Mouse (Mus musculus) heart, adult 2 months (tissue): ENCODE results near the gene Pcgf2.

Experiments
- CTCF ChIP-seq: fragments of 200-600 bp; IDR thresholded peaks from 2 replicates; pipeline ENCODE4 v1.8.1; 2022; ENCODE audit warnings: antibody characterized with exemption, mild to moderate bottlenecking, moderate library complexity
- EP300 ChIP-seq: fragments of 200-500 bp; IDR thresholded peaks from 2 replicates; pipeline ENCODE4 v1.6.1; 2011; ENCODE audit warnings: low read depth, low read length, control low read depth; ENCODE audit not compliant: insufficient read depth
- POLR2A ChIP-seq: fragments of 200-500 bp; IDR thresholded peaks from 2 replicates; pipeline ENCODE4 v1.6.1; 2011; ENCODE audit warnings: mild to moderate bottlenecking, low read depth, low read length, control low read depth; ENCODE audit not compliant: insufficient read depth

DNA sequence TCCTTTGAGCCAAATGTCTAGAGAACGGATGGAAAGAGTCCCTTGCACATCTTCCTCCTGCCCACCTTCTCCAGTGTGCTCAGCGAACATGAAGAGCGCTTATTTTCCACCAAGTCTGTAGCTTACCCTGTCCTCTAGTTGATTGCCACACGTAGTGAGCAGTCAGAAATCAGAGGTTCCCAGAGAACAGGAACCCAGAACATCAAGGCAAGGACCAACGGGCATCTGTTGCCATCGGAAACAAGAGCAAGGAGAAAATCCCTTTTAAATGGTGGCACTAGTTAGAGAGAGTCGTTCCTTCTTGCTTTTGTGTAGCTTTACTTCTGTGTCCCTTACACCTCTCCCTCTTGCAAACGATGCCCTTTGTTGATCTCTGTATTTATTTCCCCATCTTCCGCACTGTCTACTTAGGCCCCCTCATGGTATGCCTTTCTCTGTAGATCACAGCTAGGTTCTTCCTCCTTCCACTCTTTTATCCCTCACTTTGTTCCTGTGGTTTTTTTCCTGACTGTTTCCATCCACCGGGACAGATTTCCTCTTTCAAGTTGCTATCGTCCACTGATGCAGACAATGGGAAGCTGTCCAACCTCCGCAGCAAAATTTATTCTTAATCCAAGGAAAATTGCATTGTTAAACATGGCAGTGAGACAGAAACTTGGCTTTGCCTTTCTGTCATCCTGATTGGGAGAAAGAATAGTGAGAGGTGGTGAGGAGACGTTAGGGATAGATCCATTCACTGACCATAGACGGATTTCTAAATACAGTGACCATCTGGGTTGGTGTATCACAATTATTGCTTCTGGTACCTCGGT, 1.5 kb upstream of the Pcgf2 start:
- TF ChIP-seq CTCF (no peak), EP300 (no peak), POLR2A (no peak)
